Mouse (Mus musculus) limb, embryonic 14.5 days (tissue): Measurements from ENCODE around the gene Hrh3. TPM values are rescaled to one million over a fixed set of nuclear protein-coding genes. Genes with fewer than 3 reads are reported as not detected.

ENCODE experiments used
- ATAC-seq: fragments of 200-750 bp; cut with Nextera tagmentation; 2 replicates; pipeline ENCODE4 v1.8.0; 2017; ENCODE audit warnings: low read depth, moderate number of reproducible peaks, moderate TSS enrichment; ENCODE audit not compliant: low FRiP score
- DNase-seq: peaks from one replicate; pipeline ENCODE4 v3.0.0-alpha.2; 2015; ENCODE audit warnings: low spot score
- H3K27ac ChIP-seq: fragments of 300-500 bp; sonication (generic); replicated peaks from 2 replicates; pipeline ENCODE4 v1.5.1; 2014; ENCODE audit warnings: low read depth, mild to moderate bottlenecking, low read length, moderate library complexity, mixed read lengths
- H3K27me3 ChIP-seq: fragments of 300-500 bp; sonication (generic); 2 replicates; pipeline ENCODE4 v1.6.1; 2014; ENCODE audit warnings: low read length, mixed read lengths; ENCODE audit not compliant: control insufficient read depth, insufficient read depth
- H3K36me3 ChIP-seq: fragments of 300-500 bp; sonication (generic); 2 replicates; pipeline ENCODE4 v1.6.1; 2014; ENCODE audit warnings: mild to moderate bottlenecking, low read length, moderate library complexity, mixed read lengths; ENCODE audit not compliant: control insufficient read depth, insufficient read depth
- H3K4me1 ChIP-seq: fragments of 300-500 bp; sonication (generic); 2 replicates; pipeline ENCODE4 v1.6.1; 2014; ENCODE audit warnings: antibody characterized with exemption, low read length, mixed read lengths; ENCODE audit not compliant: control insufficient read depth, insufficient read depth
- H3K4me2 ChIP-seq: fragments of 300-500 bp; sonication (generic); replicated peaks from 2 replicates; pipeline ENCODE4 v1.6.1; 2014; ENCODE audit warnings: low read depth, mild to moderate bottlenecking, low read length, moderate library complexity; ENCODE audit not compliant: severe bottlenecking
- H3K4me3 ChIP-seq: fragments of 300-500 bp; sonication (generic); replicated peaks from 2 replicates; pipeline ENCODE4 v1.5.1; 2014; ENCODE audit warnings: low read length
- H3K9ac ChIP-seq: fragments of 300-500 bp; sonication (generic); 2 replicates; pipeline ENCODE4 v1.6.1; 2014; ENCODE audit warnings: mild to moderate bottlenecking, low read depth, low read length, moderate library complexity; ENCODE audit not compliant: severe bottlenecking
- H3K9me3 ChIP-seq: fragments of 300-500 bp; sonication (generic); 2 replicates; pipeline ENCODE4 v1.6.1; 2016; ENCODE audit warnings: low read length; ENCODE audit not compliant: control insufficient read depth
- POLR2A ChIP-seq: fragments of 200-500 bp; IDR thresholded peaks from 2 replicates; pipeline ENCODE4 v1.8.0; 2012; ENCODE audit warnings: inconsistent platforms, mild to moderate bottlenecking, moderate library complexity, borderline replicate concordance; ENCODE audit not compliant: insufficient read depth, insufficient read length; ENCODE audit errors: extremely low read depth
- WGBS: fragments of 180-500 bp; shearing (Covaris S2); extraction: QIAGEN DNeasy Blood & Tissue Kit; methylation state at CpG from one replicate; pipeline ENCODE4 v1.1.7; 2014; 5-methylcytosine and 5-hydroxymethylcytosine counted together
- polyA plus RNA-seq, 2 experiments: library from polyadenylated mRNA; depleted of rRNA in 1 of 2; stranded (reverse) in 1 of 2; unstranded in 1 of 2; fragments of >200 nt; fragmentation: Nextera tagmentation in 1 of 2; extraction: Ambion mirVana in 1 of 2; gene quantifications; 2 replicates each; pipeline versions ENCODE4 v1.2.1 to v1.2.3; 2012 to 2014

Hrh3 gene
- polyA plus RNA-seq, 2 experiments = 0.10 to 0.17 TPM

- WGBS = 92% methylated on average over 3 of the region's 3 CpGs
- no peak overlapping the region for H3K4me3 ChIP-seq
- H3K4me2 ChIP-seq = no peak overlapping the region
- no peak for ATAC-seq
- H3K27me3 ChIP-seq = no peaks in the 10 kb centered on the region
- H3K9ac ChIP-seq = no peak overlapping the region
- TF ChIP-seq POLR2A = no peak
- DNase-seq = no peak
- no peaks in the 10 kb centered on the region for H3K4me1 ChIP-seq
- H3K36me3 ChIP-seq = peaks cover 7% of the 10 kb centered on the region
- no peak overlapping the region for H3K27ac ChIP-seq
- no peaks in the 10 kb centered on the region for H3K9me3 ChIP-seq
Measured at GRCm38 (mm10) chr2:180133911-180134310, 29.6 kb upstream of the Hrh3 start.

GRCm38 (mm10) chr2:180133231-180133630 lies 28.9 kb upstream of the Hrh3 start:
- Histone ChIP-seq H3K4me2 (no peak overlapping the region), H3K9ac (no peak overlapping the region), H3K4me1 (no peaks in the 10 kb centered on the region), H3K27ac (no peak overlapping the region), H3K36me3 (peaks cover under 1% of the 10 kb centered on the region; the same call in 1 of the 2 replicates), H3K27me3 (no peaks in the 10 kb centered on the region), H3K9me3 (no peaks in the 10 kb centered on the region), H3K4me3 (no peak overlapping the region)
- ATAC-seq = no peak
- DNase-seq = no peak
- WGBS = 96% methylated on average over 4 of the region's 4 CpGs
- TF ChIP-seq POLR2A = no peak

- no peak overlapping the region for H3K4me3 ChIP-seq
- no peaks in the 10 kb centered on the region for H3K27me3 ChIP-seq
- H3K4me2 ChIP-seq = no peak overlapping the region
- peaks cover 7% of the 10 kb centered on the region; the same call in 1 of the 2 replicates for H3K4me1 ChIP-seq
- no peak for ATAC-seq
- no peak overlapping the region for H3K27ac ChIP-seq
- no peak for DNase-seq
- 58% methylated on average over 1 of the region's 1 CpGs for WGBS
- H3K36me3 ChIP-seq = no peaks in the 10 kb centered on the region
- no peak overlapping the region for H3K9ac ChIP-seq
- TF ChIP-seq POLR2A = no peak
- no peaks in the 10 kb centered on the region for H3K9me3 ChIP-seq
Measured at GRCm38 (mm10) chr2:180127675-180128074, 23.4 kb upstream of the Hrh3 start.

DNA sequence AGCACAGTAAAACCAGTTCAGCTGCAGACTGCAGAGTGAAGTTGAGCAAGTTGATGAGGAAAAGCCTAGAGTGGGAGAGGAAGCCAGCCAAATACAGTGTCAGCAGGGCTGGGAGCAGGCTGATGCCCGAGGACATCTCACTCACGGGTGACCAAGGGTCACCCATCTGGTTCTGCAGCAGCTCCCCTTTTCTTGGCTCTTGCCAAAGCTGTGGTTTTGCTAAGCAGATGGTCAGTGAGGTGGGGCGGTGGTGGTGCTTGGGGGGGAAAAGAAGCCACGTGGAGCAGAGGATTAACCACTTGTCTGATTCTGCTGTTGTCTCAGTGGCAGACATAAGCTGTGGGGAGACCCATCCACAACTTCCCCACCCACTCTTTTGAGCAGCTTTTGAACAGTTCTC lies 21.9 kb upstream of the Hrh3 start:
- no peak for DNase-seq
- no peak overlapping the region for H3K27ac ChIP-seq
- H3K4me3 ChIP-seq = no peak overlapping the region
- H3K9ac ChIP-seq = no peak overlapping the region
- no peaks in the 10 kb centered on the region for H3K27me3 ChIP-seq
- no peaks in the 10 kb centered on the region for H3K36me3 ChIP-seq
- whole genome bisulfite sequencing = 8% methylated on average over 4 of the region's 4 CpGs
- H3K4me2 ChIP-seq = no peak overlapping the region
- TF ChIP-seq POLR2A = no peak
- H3K4me1 ChIP-seq = peaks cover 7% of the 10 kb centered on the region; the same call in 1 of the 2 replicates
- no peaks in the 10 kb centered on the region for H3K9me3 ChIP-seq
- ATAC-seq = no peak

- Histone ChIP-seq H3K27ac (no peak overlapping the region), H3K4me3 (no peak overlapping the region)
- WGBS = 76% methylated on average over 2 of the region's 2 CpGs
Measured at GRCm38 (mm10) chr2:180124192-180124591, 19.9 kb upstream of the Hrh3 start.

DNA sequence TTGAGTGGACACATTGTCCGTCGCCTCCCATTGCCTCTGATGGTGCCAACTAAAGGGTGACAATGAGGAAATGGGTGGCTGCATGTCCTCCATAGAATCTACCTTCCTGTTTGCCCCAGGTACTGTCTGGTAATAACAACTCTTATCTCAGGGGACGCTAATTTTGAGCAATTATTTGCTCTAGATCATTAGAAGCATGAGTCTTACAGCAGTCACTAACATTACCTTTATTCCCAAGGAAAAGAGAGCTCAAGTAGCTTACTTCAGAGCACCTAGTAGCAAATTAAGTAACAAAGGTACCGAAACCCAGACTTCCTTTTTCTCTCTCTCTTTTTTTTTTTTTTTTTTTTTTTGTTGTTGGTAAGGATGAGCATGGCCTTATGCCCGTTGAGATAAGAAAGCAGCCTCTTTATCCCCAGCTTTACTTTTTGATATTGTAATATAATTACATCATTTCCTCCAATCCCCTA lies 16.0 kb upstream of the Hrh3 start:
- H3K4me3 ChIP-seq = peak overlapping the region; percentile 88
- H3K9ac ChIP-seq = peak overlapping the region; percentile 82
- H3K36me3 ChIP-seq = no peaks in the 10 kb centered on the region
- ATAC-seq (no peak), DNase-seq (no peak)
- no peak overlapping the region for H3K27ac ChIP-seq
- H3K9me3 ChIP-seq = no peaks in the 10 kb centered on the region
- peaks cover 11% of the 10 kb centered on the region for H3K4me1 ChIP-seq
- WGBS = 64% methylated on average over 5 of the region's 5 CpGs
- no peak for TF ChIP-seq POLR2A
- H3K27me3 ChIP-seq = no peaks in the 10 kb centered on the region
- peak overlapping the region; percentile 84 for H3K4me2 ChIP-seq

More at GRCm38 (mm10) chr2:180124192-180124591, 19.9 kb upstream of the Hrh3 start:
- H3K27me3 ChIP-seq = no peaks in the 10 kb centered on the region
- H3K9me3 ChIP-seq = no peaks in the 10 kb centered on the region
- no peak for DNase-seq
- ATAC-seq = no peak
- peaks cover 14% of the 10 kb centered on the region for H3K4me1 ChIP-seq
- no peak for TF ChIP-seq POLR2A
- H3K9ac ChIP-seq = no peak overlapping the region
- H3K4me2 ChIP-seq = no peak overlapping the region
- H3K36me3 ChIP-seq = no peaks in the 10 kb centered on the region
